Mouse (Mus musculus) layer of hippocampus, postnatal 14 days (tissue): ENCODE measurements at regions not wholly inside any gene's neighbourhood (a gene's known extent, or its start where the extent isn't known, plus 50 kb on each side); places are given as distances from the start of the nearest gene placed in this dataset.

Experiments used
- DNase-seq, 2 experiments: peaks; one replicate each; pipeline ENCODE4 v3.0.0; 2021 to 2022; ENCODE audit warnings: low spot score in 2 of 2, mixed read lengths in 1 of 2

- no peak for DNase-seq
These were observed 65.4 kb downstream of the Vegfa start for GRCm38 (mm10) chr17:45966736-45967135.

DNA sequence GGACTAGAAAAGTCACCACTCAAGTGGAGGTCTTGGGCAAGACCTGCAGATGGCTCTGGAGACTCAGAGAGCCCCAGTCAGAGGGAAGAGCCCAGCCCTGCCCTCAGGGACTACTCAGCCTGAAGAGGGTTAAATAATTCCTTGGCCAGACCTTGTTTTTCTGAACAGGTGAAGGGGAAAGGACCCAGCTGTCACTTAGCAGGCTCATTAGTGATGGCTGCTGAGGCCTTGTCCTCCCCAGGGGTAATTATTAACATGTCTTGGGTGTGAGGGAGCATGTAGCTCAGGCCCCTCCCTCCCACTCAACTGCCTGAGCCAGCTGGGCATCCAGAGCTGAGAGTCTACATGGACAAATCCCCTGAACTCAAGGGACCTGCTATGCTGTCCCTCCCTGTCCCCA, 68.1 kb downstream of the Vegfa start:
- DNase-seq, result no peak

DNA sequence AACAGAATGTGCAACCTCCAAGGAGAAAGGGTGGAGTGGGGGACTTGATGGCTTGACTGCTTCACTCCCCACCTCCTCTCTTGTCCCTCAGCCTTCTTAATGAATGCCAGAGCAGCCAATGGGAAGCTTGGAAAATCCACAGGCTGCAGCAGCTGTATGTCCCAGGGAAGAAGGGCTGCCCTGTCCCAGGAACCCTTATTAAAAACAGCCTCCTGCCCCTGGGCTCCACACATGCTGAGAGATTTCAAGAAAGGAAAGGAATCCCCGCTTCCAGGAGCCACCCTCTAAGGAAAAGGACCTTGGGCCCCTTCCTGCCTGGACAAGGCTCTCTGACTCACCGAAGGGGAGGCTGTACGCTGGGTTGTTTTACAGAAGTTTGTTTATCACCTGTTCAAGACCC, 68.8 kb downstream of the Vegfa start:
- DNase-seq, result no peak

DNA sequence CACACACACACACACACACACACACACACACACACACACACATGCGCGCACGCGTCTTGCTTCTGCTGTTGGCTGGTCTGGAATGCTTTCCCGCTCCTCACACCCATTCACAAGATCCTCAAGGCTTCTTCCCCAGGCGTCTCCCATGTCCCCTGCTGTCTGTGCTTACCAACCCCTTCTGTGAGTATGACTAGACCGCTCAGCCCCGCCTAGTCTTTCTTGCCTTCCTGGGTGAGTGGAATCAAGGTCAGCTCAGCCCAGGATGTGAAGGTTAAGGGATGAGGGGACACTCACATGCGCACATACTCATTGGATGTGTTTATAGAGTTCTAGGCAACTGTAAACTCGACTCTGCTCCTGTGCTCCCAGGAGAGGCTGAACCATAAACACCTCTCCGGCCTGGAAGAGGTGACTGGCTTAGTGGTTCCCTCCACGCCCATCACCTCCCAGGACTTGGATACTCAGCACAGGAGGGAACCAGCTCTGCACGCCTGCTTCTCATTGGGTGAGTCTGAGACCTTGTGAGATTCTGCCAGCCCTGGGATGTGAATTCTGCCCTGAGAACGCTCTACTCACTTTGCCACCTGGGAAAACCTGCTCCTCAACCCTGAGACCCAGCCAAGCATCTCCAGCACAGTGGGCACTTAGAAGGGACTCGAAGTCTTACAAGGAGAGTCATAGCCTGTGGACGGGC, 70.4 kb downstream of the Vegfa start:
- DNase-seq, result no peak

- no peak for DNase-seq
These were observed 73.9 kb downstream of the Vegfa start for GRCm38 (mm10) chr17:45958094-45958881.

DNA sequence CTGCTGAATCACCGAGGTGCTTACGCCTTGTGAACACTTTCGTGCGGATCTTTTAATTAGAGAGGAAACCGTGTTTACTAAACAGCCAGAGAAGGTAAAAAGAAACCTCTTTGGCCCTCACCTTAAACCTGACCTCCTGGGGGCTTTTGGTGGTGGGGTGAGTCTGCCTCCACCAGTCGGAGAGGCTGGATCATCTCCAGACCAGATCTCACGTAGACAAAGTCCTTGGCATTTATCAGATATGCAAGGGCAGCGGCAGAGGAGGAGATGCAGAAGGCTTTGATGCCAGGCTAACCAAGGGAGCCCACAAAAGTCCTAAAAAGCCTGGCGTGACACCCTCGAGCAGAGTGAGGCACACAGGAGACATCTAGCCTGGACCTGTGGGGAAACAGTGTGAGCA, 76.7 kb downstream of the Vegfa start:
- no peak for DNase-seq

DNA sequence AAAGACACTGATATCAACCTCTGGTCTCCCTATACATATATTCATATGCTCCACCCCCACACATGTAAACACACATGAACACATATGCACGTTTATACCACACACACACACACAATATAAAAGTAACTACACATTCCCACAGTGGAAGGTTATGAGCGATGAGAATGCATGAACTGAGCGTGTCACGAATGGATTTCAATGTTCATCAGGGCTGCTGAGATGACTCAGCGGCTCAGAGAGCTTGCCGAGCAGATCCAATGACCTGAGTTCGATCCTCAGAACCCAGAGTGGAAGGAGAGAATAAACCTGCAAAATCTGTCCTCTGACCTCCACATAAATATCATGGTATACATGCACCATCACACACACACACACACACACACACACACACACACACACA, 77.3 kb downstream of the Vegfa start:
- DNase-seq, result no peak

GRCm38 (mm10) chr17:45953523-45953922, 78.6 kb downstream of the Vegfa start:
- DNase-seq, result no peak

DNA sequence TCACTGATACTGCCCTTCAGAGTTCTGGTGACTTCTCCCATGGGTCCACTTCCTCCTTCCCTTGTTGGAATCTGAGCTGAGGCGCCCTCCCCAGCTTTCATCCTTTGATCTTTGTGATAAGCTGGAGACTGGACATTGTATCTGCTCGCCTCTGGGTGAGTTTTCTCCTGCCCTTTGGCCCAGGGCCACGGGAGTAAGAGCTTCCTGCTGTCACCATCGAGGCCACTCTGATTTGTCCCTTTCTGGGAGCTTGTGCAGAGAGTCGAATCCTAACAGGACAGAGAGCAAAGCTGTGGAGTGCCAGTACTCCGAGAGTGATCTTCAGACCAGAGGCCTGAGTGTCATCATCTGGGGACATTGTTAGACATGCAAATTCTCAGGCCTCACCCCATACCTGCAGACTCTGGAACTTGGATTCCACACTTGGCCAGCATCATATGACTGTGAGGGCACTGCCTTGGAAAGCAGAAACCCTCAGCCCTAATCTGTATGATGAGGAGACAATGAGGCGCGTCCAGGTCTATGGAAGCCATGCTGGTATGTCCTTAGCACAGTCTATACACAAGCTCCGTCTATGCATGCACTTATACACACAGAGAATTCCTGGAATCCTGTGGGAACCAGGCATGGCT, 81.5 kb downstream of the Vegfa start:
- DNase-seq, result no peak

GRCm38 (mm10) chr17:45949141-45949540, 83.0 kb downstream of the Vegfa start:
- DNase-seq, result no peak

GRCm38 (mm10) chr17:45948314-45948935, 83.7 kb downstream of the Vegfa start:
- no peak for DNase-seq

DNA sequence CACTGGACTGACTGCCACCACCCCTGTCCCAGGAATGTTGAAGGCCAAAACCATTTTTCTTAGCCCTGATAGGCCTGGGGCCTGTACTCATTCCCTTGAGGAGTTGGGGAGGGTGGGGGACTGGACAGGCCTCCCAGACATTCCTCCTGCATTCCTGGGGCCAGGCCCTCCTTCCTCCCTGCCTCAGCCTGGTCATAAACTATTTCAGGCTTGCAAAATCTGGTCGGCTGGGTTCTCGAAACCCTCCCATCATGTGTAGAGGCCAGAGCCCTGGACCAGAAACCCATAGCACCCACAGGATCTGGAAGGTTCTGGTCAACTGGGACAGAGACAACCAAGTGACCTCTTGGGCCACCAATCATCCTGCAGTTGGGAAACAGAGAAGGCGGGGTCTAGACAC, 87.2 kb downstream of the Vegfa start:
- DNase-seq, result no peak

GRCm38 (mm10) chr17:45943244-45943643, 88.9 kb downstream of the Vegfa start:
- no peak for DNase-seq

DNA sequence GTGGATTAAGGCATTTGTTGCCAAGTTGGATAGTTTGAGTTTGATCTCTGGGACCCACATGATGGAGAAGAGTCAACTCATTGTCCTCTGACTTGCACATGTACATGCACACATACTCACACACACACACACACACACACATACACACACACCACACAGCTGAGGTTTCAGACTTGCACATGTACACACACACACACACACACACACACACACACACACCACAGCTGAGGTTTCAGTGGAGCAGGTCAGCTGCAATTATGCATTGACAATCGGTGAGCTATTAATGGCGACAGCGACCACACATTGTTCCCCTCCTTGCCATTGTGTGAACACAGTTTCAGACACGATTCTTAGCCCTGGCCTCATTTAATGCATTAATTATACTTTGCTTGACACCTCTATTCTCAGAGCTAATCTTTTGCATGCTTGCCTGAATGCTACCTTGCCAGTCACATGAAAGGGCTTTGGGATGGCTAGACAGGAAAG, 90.2 kb downstream of the Vegfa start:
- DNase-seq, result no peak

DNA sequence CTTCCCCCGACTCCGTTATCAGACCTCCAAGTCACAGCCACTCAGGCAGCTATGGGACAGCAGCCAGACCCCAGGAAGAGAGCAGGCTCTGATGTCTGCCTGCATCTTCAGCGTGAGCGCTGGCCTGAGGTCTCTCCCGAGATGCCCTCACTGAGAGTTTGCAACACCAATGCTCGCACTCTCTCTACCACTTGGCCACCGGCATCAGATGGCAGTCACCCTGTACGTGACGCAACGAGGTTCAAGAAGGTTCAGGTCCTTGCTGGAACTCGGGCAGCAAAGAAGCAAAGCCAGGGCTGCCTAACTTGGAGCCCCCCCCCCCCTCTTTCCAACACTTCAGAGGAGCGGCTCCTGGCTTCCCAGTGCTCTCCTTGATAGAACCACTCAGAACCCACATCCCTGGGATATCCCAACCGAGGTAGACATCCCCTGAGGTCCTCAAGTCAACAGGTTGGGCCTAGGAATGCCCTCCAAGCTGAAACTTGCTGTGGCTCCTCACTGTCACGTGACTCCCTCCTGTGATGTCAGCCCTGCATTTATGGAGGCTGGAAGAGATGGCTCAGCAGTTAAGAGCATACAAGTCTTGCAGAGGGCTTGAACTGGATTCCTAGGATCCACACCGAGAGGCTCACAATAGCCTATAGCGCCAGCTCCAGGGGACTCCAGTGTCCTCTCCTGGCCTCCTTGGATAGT, 91.9 kb downstream of the Vegfa start:
- DNase-seq, result no peak

DNA sequence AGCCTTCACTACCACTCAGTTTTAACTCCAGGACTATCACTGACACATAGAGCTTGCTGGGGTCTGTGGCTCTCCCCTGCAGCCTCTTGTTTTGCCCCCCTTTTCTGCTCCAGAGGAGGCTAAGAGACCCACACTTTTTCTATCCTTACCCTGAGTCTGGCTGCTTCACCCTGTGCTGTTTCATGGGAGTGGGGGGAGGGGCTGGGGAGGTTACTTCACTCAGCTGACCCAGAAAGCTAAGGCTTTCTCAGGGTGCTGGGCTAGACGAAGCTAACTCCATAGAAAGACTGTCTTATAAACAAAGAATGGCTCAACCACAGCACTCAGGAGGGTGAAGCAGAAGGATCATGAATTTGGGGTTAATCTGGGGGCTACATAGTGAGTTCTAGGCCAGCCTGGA, 93.9 kb downstream of the Vegfa start:
- DNase-seq, result no peak

- DNase-seq, result no peak
These were observed 95.6 kb downstream of the Vegfa start for GRCm38 (mm10) chr17:45936577-45936976.

DNA sequence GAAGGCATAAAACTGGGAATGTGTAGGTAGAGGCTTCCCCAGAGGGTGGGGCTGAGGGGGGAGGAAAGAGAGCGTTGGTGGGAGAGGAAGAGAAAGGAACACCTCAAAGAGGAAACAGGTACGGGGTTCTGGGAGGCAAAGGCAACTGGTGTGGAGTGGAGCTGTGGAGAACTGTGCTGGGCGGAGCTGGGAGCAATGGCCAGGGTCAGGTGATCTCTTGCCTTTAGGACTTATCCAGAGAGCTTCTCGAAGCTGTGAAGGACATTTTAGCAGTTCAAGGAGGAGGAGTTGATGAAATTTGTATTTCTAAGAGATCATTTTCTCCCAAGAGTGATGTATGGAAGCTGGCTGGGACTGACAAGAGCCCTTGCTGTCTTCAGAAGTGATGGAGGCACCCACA, 96.9 kb downstream of the Vegfa start:
- no peak for DNase-seq

GRCm38 (mm10) chr17:45934002-45934401, 98.2 kb downstream of the Vegfa start:
- DNase-seq, result no peak

DNA sequence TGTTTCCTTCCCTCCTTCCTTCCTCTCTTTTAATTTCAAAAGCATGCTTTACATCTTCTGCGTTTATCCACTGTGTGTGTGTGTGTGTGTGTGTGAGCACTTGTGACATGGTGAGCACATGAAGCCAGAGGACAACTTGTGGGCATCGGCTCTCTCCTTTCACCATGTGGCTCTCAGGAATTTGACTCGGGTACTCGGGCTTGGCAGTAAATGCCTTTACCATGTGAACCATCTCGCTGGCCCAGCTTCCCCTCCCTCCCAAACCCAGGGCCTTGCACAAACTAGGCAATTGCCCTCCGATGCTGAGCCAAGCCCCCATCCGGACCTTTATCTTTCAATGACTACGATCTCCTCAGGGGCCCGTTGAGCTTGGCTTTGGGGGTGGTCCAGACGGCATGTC, 99.1 kb downstream of the Vegfa start:
- DNase-seq, result no peak

DNA sequence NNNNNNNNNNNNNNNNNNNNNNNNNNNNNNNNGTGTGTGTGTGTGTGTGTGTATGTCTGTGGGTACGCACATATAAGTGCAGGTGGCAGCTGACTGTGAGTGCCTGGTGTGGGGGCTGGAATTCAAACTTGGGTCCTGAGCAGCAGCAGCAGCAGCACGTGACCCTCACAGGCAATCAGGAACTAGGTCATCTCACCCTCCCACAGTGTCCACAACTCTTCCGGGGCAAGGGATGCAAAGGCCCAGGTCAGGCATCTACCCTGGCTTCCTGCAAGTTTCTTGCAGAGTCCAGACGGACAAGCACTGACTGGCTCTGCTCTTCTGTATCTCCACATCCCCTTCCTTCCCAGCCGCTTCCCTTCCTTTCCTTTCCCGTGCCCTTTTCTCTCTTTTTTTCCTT, 99.6 kb downstream of the Vegfa start:
- DNase-seq, result no peak
